In the genomic region with DNA sequence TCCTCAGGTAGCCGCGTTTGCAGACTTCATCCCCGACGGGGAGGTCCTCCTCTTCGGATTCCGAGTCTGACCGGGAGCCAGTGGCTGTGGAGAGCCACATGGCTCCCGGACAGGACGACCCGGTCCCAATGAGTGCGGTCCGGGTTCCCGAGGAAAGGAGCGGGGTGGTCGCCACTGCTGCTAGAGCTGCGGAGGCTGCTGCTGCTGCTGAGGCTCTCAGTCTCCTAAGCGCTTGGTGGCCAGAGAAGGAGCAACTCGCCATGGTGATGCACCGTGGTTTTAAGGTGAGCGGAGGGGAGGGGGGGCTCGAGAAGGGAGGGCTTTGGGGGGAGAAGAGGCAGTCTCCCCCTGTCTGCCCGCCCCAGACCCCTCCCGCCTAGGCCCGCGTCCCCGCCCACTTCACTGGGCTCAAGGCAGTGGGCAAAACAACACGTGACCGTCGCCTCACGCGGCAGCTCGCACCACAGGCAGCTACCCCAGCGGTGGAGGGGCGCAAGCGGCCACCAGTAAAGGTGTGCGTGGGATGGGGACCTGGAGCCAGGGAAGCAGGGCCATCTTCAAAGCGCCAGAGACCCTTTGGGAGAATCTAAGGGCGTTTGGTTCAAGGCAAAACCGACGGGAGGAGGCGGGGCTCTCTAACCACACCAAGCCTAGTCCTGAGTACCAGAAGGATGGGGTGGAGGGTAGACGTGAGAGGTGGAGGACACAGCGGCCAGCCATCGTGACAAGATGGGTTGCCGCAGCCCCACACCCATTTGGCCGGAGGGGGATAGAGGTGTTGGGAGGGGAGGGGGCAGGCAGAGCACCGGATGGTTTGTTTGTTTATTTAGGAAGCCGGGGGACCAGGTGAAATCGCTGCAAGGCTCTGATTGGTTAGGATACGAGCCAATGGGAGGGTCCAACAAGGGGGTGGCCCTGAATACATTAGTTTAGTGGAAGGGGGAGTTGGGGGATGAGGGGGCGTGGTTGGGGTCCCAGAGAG, we compare ENCODE assay signal across 9 mouse cellular contexts. TPM values are rescaled to one million over a fixed set of nuclear protein-coding genes. Genes with fewer than 3 reads are reported as not detected.
DNase-seq lines count a peak whose midpoint lies in the region; ATAC-seq and TF ChIP-seq lines count a peak whose summit lies in the region.
"Had no signal": no experiment of that assay in that cellular context is flagged by ENCODE, and none has a peak within 500 bp of the region (broad histone marks: within the 10 kb centered on the region; RNA-seq: fewer than 3 reads in every experiment).

TSS of gene Irs4 (minus strand) at position 327 of the 982 bp plus-strand sequence.

- H3K36me3 ChIP-seq in forebrain, embryonic 15.5 days = no peaks in the 10 kb centered on the region
- no peaks in the 10 kb centered on the region for H3K36me3 ChIP-seq in limb, embryonic 11.5 days (ENCODE audit: control insufficient read depth, insufficient read depth, low read length)

- 26% methylated on average over 43 of the region's 51 CpGs for WGBS in forebrain, embryonic 15.5 days
- WGBS in limb, embryonic 11.5 days = 24% methylated on average over 50 of the region's 51 CpGs
- 23% methylated on average over 49 of the region's 51 CpGs for WGBS in olfactory bulb, adult 2 months

- no peak for TF ChIP-seq POLR2A in olfactory bulb, adult 2 months (IDR thresholded peaks at IDR 0.05; ENCODE audit: insufficient read depth, low read depth, low read length)

- H3K9ac ChIP-seq in forebrain, embryonic 15.5 days (replicated peaks) = peak within 1 kb of the TSS; percentile 13; the same call in 1 of the 2 replicates
- H3K9ac ChIP-seq in limb, embryonic 11.5 days (ENCODE audit: low read length) = no peak within 1 kb of the TSS

- intact Hi-C loops in left cerebral cortex, postnatal 4 days (cut with DNase I) = no loop called here

- peak; percentile 25 for DNase-seq in left cerebral cortex, postnatal 4 days
- no peak for DNase-seq in left cerebral cortex, adult 11 months (ENCODE audit: low spot score)
- DNase-seq in limb, embryonic 11.5 days (ENCODE audit: low spot score) = peak; percentile 51
- no peak for DNase-seq in adrenal gland, adult 8-10 months
- no peak for DNase-seq in spleen, postnatal 36 days (ENCODE audit: low spot score in 2 of 2)
- DNase-seq in gastrocnemius, adult 18-20 months (ENCODE audit: low spot score) = no peak

- no peak within 1 kb of the TSS for H3K27ac ChIP-seq in forebrain, embryonic 15.5 days (replicated peaks)
- H3K27ac ChIP-seq in limb, embryonic 11.5 days (replicated peaks; ENCODE audit: low read depth, low read length) = no peak within 1 kb of the TSS
- H3K27ac ChIP-seq in olfactory bulb, adult 2 months (ENCODE audit: insufficient read depth, low read depth, low read length) = no peak within 1 kb of the TSS

- H3K27me3 ChIP-seq in forebrain, embryonic 15.5 days = peaks cover 42% of the 10 kb centered on the region
- H3K27me3 ChIP-seq in limb, embryonic 11.5 days (ENCODE audit: control insufficient read depth, insufficient read depth, low read length) = peaks cover 61% of the 10 kb centered on the region

- ATAC-seq in forebrain, embryonic 15.5 days (replicated peaks) = peak; percentile 75
- peak; percentile 81 for ATAC-seq in limb, embryonic 11.5 days (ENCODE audit: insufficient number of reproducible peaks, low FRiP score, low TSS enrichment, low read depth)

- H3K4me1 ChIP-seq in forebrain, embryonic 15.5 days = peaks cover 27% of the 10 kb centered on the region
- no peaks in the 10 kb centered on the region for H3K4me1 ChIP-seq in limb, embryonic 11.5 days (ENCODE audit: control insufficient read depth, insufficient read depth, low read length)
- peaks cover 21% of the 10 kb centered on the region; the same call in 1 of the 2 replicates for H3K4me1 ChIP-seq in olfactory bulb, adult 2 months (ENCODE audit: control insufficient read depth, insufficient read depth, low read length)

- no peak for TF ChIP-seq CTCF in olfactory bulb, adult 2 months (IDR thresholded peaks at IDR 0.05; ENCODE audit: insufficient read depth, low read depth, low read length)

- H3K9me3 ChIP-seq in forebrain, embryonic 15.5 days = no peaks in the 10 kb centered on the region
- no peaks in the 10 kb centered on the region for H3K9me3 ChIP-seq in limb, embryonic 11.5 days (ENCODE audit: control insufficient read depth, low read length)

- peak within 1 kb of the TSS; percentile 63 for H3K4me2 ChIP-seq in forebrain, embryonic 15.5 days (replicated peaks)
- peak within 1 kb of the TSS; percentile 54 for H3K4me2 ChIP-seq in limb, embryonic 11.5 days (ENCODE audit: low read depth, severe bottlenecking)

- H3K4me3 ChIP-seq in forebrain, embryonic 15.5 days = peak within 1 kb of the TSS; percentile 42
- H3K4me3 ChIP-seq in limb, embryonic 11.5 days (ENCODE audit: low read depth, low read length) = peak within 1 kb of the TSS; percentile 35
- H3K4me3 ChIP-seq in olfactory bulb, adult 2 months (ENCODE audit: insufficient read depth, low read depth, low read length) = peak within 1 kb of the TSS; percentile 36

RNA-seq across cellular contexts. Expression of gene Irs4, which starts in this region (rescaled TPM):
- total RNA-seq in left cerebral cortex, postnatal 4 days (2021) = 1 to 10 TPM in 1 of 2 experiments, under 1 TPM in 1; 0.88 to 3.7 TPM
- polyA plus RNA-seq in forebrain, embryonic 15.5 days (2015; fragmentation: Nextera tagmentation; extraction: Ambion mirVana) = 0.83 and 1.2 TPM in 2 replicates
- polyA plus RNA-seq in limb, embryonic 11.5 days (2014; fragmentation: Nextera tagmentation; extraction: Ambion mirVana) = 0.07 TPM in 1 of 2 replicates, not detected in the other
- polyA plus RNA-seq in olfactory bulb, adult 2 months (2012; ENCODE audit: insufficient read depth, insufficient read length, low replicate concordance, missing spikeins) = not detected in 2 replicates
- total RNA-seq in adrenal gland, adult 8-10 months (2022) = not detected
- not detected for total RNA-seq in gastrocnemius, adult 18-20 months (2021)
- polyA plus RNA-seq: large intestine, adult 2 months had no signal

Comparison
In these comparisons a context has a peak if more than half of its experiments do, and no peak if none do; other contexts are left out.
1. Peak in DNase-seq, ATAC-seq, H3K4me3 ChIP-seq and H3K4me2 ChIP-seq in limb, embryonic 11.5 days; RNA of the gene not detected or under 1 TPM.